Mouse (Mus musculus) gastrocnemius, adult 2 months (tissue): ENCODE measurements around the gene Cfp. TPM values are rescaled to one million over a fixed set of nuclear protein-coding genes. Genes with fewer than 3 reads are reported as not detected.

Source experiments
- DNase-seq: peaks from one replicate; pipeline ENCODE4 v3.0.0; 2022
- H3K27ac ChIP-seq: fragments of 200-600 bp; 2 replicates; pipeline ENCODE4 v1.8.1; 2022; ENCODE audit warnings: mild to moderate bottlenecking
- H3K4me3 ChIP-seq: fragments of 200-600 bp; 2 replicates; pipeline ENCODE4 v1.8.1; 2022; ENCODE audit warnings: mild to moderate bottlenecking, moderate library complexity
- CTCF ChIP-seq: fragments of 200-600 bp; IDR thresholded peaks from 2 replicates; pipeline ENCODE4 v1.8.1; 2022; ENCODE audit warnings: antibody characterized with exemption, mild to moderate bottlenecking, moderate library complexity
- intact Hi-C: fragments of 180-260 bp; cut with DNase I; formaldehyde crosslinking; loops from one replicate; pipeline ENCODE4 v1.15.1; 2025
- total RNA-seq, 2 experiments: library from RNA; stranded (reverse); gene quantifications; 2 replicates each; pipeline ENCODE4 v1.2.3; 2021

The Cfp gene
- total RNA-seq, 2 experiments from 2014 or later = 3.1 to 4.8 TPM

GRCm38 (mm10) chrX:20915075-20915474 is 16.3 kb downstream of the Cfp start:
- no peak for DNase-seq
- no peak for TF ChIP-seq CTCF
- intact Hi-C loops = no loop called here

DNA sequence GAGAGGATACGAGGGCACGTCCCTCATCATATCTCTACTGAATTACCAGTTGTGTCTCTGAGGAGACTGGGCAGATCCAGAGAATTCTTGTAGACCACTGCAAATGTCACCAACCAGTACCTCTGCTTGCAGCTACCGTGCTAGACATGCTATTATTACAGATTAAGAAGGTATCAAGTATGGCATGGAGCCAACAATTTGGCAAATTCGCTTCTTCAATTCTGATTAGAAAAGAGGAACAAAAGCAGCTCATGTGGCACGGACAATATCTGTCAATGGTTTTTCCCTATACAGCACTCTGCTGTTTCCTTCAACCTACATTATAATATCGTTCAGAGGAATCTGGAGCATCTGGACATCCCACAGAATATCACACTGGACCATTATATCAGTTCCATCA is 17.6 kb downstream of the Cfp start:
- intact Hi-C loops = no loop called here
- Histone ChIP-seq H3K4me3 (no peak overlapping the region), H3K27ac (no peak overlapping the region)
- DNase-seq = no peak
- no peak for TF ChIP-seq CTCF

More at GRCm38 (mm10) chrX:20915075-20915474, 16.3 kb downstream of the Cfp start:
- Histone ChIP-seq H3K4me3 (no peak overlapping the region), H3K27ac (no peak overlapping the region)

DNA sequence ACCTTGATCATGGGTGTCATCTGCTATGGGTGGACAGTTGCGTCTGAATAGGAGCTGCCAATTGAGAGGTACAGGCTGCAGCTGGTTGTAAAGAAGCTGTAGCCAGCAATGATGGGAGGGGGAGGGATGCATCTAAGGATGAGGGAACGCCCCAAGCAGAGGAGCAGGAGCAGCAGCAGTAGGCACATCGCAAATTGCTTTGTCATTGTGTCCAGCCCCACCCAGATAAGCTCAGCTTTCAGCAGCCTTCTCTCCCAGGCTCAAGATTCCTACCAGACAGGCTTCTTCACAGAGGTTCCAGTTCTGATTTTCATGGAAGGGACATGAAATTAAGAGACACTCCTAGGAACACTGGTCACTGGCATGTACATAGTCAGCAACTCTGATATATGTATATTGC is 21.3 kb downstream of the Cfp start:
- TF ChIP-seq CTCF = no peak
- Histone ChIP-seq H3K27ac (no peak overlapping the region), H3K4me3 (no peak overlapping the region)
- intact Hi-C loops = no loop called here
- no peak for DNase-seq

Other genes starting within 250 kb of the Cfp start
- gene Cdk16, start 243.6 kb downstream of the Cfp start, total RNA-seq = 100 to 1,000 TPM; 119 to 130 TPM
- gene Usp11, start 227.6 kb downstream of the Cfp start, total RNA-seq = 1 to 10 TPM; 1.2 to 2.8 TPM
- gene Araf, start 133.7 kb downstream of the Cfp start, total RNA-seq = 10 to 100 TPM; 87.8 to 98.0 TPM
- gene Timp1, start 61.4 kb downstream of the Cfp start, total RNA-seq = 1 to 10 TPM in 1 of 2 experiments, under 1 TPM in 1; 0.48 to 3.0 TPM
- gene Syn1, start 10.6 kb downstream of the Cfp start, total RNA-seq = under 1 TPM in 1 of 2 experiments, not detected in 1; 0.06 TPM
- 1 to 10 TPM; 7.3 to 7.5 TPM for gene Elk1, start 19.1 kb upstream of the Cfp start, total RNA-seq
- 10 to 100 TPM; 27.5 to 33.1 TPM for gene Uxt, start 30.5 kb upstream of the Cfp start, total RNA-seq
- 1 to 10 TPM; 1.8 to 2.3 TPM for gene Zfp182, start 130.8 kb upstream of the Cfp start, total RNA-seq
- not detected for gene Spaca5, start 136.9 kb upstream of the Cfp start, total RNA-seq
- under 1 TPM; 0.10 to 0.39 TPM for gene Zfp300, start 158.0 kb upstream of the Cfp start, total RNA-seq
- gene Ssxa1, start 184.3 kb upstream of the Cfp start, total RNA-seq = not detected
- gene Gm21876, start 244.1 kb upstream of the Cfp start, total RNA-seq = not detected